Mouse (Mus musculus): Measurements from ENCODE around the gene Itgb5. TPM values are rescaled to one million over a fixed set of nuclear protein-coding genes. Genes with fewer than 3 reads are reported as not detected.

The Itgb5 gene
- total and polyA plus RNA-seq, 3 experiments, result 0.27 to 0.58 TPM; not detected in 1

- Histone ChIP-seq H3K9me3 (replicated peaks; ENCODE audit: insufficient read depth, low read length) (no peaks in the 10 kb centered on the region), H3K79me2 (ENCODE audit: control insufficient read depth, insufficient read depth, low read length, poor library complexity) (no peaks in the 10 kb centered on the region), H3K36me3 (ENCODE audit: control insufficient read depth in 1 of 2, insufficient read depth in 2 of 2, low read length in 2 of 2) (no peaks in the 10 kb centered on the region; a peak in 1 of 4 replicates), H3K4me3 (ENCODE audit: control insufficient read depth in 1 of 2, insufficient read depth in 1 of 2, low read depth in 2 of 2, low read length in 2 of 2) (no peak overlapping the region), H3K9ac (ENCODE audit: control insufficient read depth, low read depth, low read length, poor library complexity, severe bottlenecking) (no peak overlapping the region), H3K27ac (ENCODE audit: control insufficient read depth, low read depth, low read length) (no peak overlapping the region), H3K4me1 (ENCODE audit: control insufficient read depth in 1 of 2, insufficient read depth in 2 of 2, low read length in 2 of 2) (no peaks in the 10 kb centered on the region), H3K27me3 (ENCODE audit: control insufficient read depth in 1 of 2, insufficient read depth in 2 of 2, low read length in 2 of 2) (peaks cover 5 to 7% of the 10 kb centered on the region in 2 experiments; a peak in 3 of 4 replicates)
- DNase-seq (ENCODE audit: low read depth, low spot score), result no peak
- TF ChIP-seq JUND (IDR thresholded peaks at IDR 0.05; ENCODE audit: low read depth, low read length) (no peak), TAL1 (IDR thresholded peaks at IDR 0.05; ENCODE audit: low read length) (no peak), ZNF384 (IDR thresholded peaks at IDR 0.05; ENCODE audit: low read depth, low read length) (no peak), TBP (IDR thresholded peaks at IDR 0.05; ENCODE audit: low read depth, low read length) (no peak), MAX (IDR thresholded peaks at IDR 0.05; ENCODE audit: low read length) (no peak), E2F4 (IDR thresholded peaks at IDR 0.05; ENCODE audit: borderline replicate concordance, low read depth, low read length) (no peak), MEF2A (IDR thresholded peaks at IDR 0.05; ENCODE audit: extremely low read depth, insufficient replicate concordance, low read depth, low read length, poor library complexity, severe bottlenecking) (no peak), ZKSCAN1 (IDR thresholded peaks at IDR 0.05; ENCODE audit: low read depth, low read length) (no peak), SMC3 (IDR thresholded peaks at IDR 0.05; ENCODE audit: low read depth, low read length) (no peak), POLR2A (IDR thresholded peaks at IDR 0.05; ENCODE audit: control insufficient read depth in 1 of 2, insufficient read depth in 1 of 2, low read depth in 1 of 2, low read length in 2 of 2, poor library complexity in 1 of 2) (no peak)
Observed at GRCm38 (mm10) chr16:33883046-33883975, 53.8 kb downstream of the Itgb5 start.

GRCm38 (mm10) chr16:33884201-33884600 lies 54.7 kb downstream of the Itgb5 start:
- Histone ChIP-seq H3K27ac (ENCODE audit: control insufficient read depth, low read depth, low read length) (no peak overlapping the region), H3K27me3 (ENCODE audit: control insufficient read depth in 1 of 2, insufficient read depth in 2 of 2, low read length in 2 of 2) (peaks cover 5 to 7% of the 10 kb centered on the region in 2 experiments; a peak in 3 of 4 replicates), H3K79me2 (ENCODE audit: control insufficient read depth, insufficient read depth, low read length, poor library complexity) (no peaks in the 10 kb centered on the region), H3K4me1 (ENCODE audit: control insufficient read depth in 1 of 2, insufficient read depth in 2 of 2, low read length in 2 of 2) (no peaks in the 10 kb centered on the region), H3K36me3 (ENCODE audit: control insufficient read depth in 1 of 2, insufficient read depth in 2 of 2, low read length in 2 of 2) (no peaks in the 10 kb centered on the region; a peak in 1 of 4 replicates), H3K9ac (ENCODE audit: control insufficient read depth, low read depth, low read length, poor library complexity, severe bottlenecking) (no peak overlapping the region), H3K9me3 (replicated peaks; ENCODE audit: insufficient read depth, low read length) (no peaks in the 10 kb centered on the region), H3K4me3 (ENCODE audit: control insufficient read depth in 1 of 2, insufficient read depth in 1 of 2, low read depth in 2 of 2, low read length in 2 of 2) (no peak overlapping the region)
- TF ChIP-seq CHD2 (IDR thresholded peaks at IDR 0.05; ENCODE audit: low read length) (no peak), JUND (IDR thresholded peaks at IDR 0.05; ENCODE audit: low read depth, low read length) (no peak), TAL1 (IDR thresholded peaks at IDR 0.05; ENCODE audit: low read length) (no peak), MEF2A (IDR thresholded peaks at IDR 0.05; ENCODE audit: extremely low read depth, insufficient replicate concordance, low read depth, low read length, poor library complexity, severe bottlenecking) (no peak), RCOR1 (IDR thresholded peaks at IDR 0.05; ENCODE audit: low read depth, low read length) (no peak), GATA1 (IDR thresholded peaks at IDR 0.05; ENCODE audit: low read depth, low read length) (no peak), SMC3 (IDR thresholded peaks at IDR 0.05; ENCODE audit: low read depth, low read length) (no peak), CTCF (IDR thresholded peaks at IDR 0.05 in 2 of 3, conservative IDR thresholded peaks at IDR 0.05 in 1 of 3; ENCODE audit: control insufficient read depth in 1 of 3, insufficient read depth in 1 of 3, low read depth in 2 of 3, low read length in 3 of 3, poor library complexity in 1 of 3, severe bottlenecking in 1 of 3) (no peak), HCFC1 (IDR thresholded peaks at IDR 0.05; ENCODE audit: low read depth, low read length) (no peak), ELF1 (IDR thresholded peaks at IDR 0.05; ENCODE audit: low read depth, low read length) (no peak), TBP (IDR thresholded peaks at IDR 0.05; ENCODE audit: low read depth, low read length) (no peak), UBTF (IDR thresholded peaks at IDR 0.05; ENCODE audit: borderline replicate concordance, insufficient read depth, low read depth, low read length) (no peak), MYB (IDR thresholded peaks at IDR 0.05; ENCODE audit: low read depth, low read length) (no peak), BHLHE40 (IDR thresholded peaks at IDR 0.05; ENCODE audit: borderline replicate concordance, low read depth, low read length) (no peak), CHD1 (IDR thresholded peaks at IDR 0.05; ENCODE audit: low read depth, low read length) (no peak), USF1 (IDR thresholded peaks at IDR 0.05; ENCODE audit: low read depth, low read length) (no peak), MAFK (IDR thresholded peaks at IDR 0.05; ENCODE audit: borderline replicate concordance, low read depth, low read length) (no peak), POLR2A (IDR thresholded peaks at IDR 0.05; ENCODE audit: control insufficient read depth in 1 of 2, insufficient read depth in 1 of 2, low read depth in 1 of 2, low read length in 2 of 2, poor library complexity in 1 of 2) (no peak), RAD21 (IDR thresholded peaks at IDR 0.05; ENCODE audit: low read depth, low read length) (no peak)
- DNase-seq (ENCODE audit: low read depth, low spot score), result no peak
